Mouse (Mus musculus): ENCODE data around the gene Dgkg.

Dgkg gene

DNA sequence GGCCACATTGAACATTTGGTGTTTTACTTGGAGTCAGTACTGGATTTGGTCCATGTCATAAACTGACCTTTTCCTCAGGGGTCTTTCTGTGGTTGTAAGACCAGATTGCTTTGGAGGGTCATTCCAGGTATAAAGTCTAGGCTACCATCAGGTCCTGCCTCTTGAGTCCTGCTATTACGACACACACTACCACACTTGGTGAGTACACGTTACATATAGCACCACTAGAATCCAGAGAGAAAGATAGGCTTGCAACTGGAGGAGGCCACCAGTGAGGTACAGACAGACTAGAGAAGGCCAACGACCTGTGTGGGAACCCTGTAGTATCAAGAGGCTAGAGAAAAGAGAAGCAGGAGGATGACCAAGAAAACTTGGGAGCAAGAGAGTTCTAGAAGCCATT, 157.6 kb downstream of the Dgkg start:
- DNase-seq (ENCODE audit: low spot score): no peak

DNA sequence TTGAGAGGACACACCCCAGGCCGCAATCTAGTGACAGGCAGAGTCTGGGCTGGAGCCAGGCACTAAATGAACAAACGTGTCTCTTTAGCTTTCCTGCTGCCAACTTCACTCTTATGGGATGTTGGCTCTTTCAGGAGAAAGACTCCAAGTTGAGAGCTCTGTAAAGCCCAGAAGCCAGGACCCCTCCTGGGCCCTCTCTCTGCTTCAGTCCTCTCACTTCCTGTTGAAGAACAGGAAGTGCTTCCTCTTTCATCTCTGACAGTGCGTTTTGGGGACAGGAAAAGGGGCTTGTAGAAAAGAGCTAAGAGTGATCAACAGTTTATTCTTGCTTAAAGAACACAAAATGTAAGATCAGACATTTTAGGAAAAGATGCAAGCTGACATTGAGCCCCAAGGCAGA, 159.0 kb downstream of the Dgkg start:
- DNase-seq (ENCODE audit: low spot score): no peak

DNA sequence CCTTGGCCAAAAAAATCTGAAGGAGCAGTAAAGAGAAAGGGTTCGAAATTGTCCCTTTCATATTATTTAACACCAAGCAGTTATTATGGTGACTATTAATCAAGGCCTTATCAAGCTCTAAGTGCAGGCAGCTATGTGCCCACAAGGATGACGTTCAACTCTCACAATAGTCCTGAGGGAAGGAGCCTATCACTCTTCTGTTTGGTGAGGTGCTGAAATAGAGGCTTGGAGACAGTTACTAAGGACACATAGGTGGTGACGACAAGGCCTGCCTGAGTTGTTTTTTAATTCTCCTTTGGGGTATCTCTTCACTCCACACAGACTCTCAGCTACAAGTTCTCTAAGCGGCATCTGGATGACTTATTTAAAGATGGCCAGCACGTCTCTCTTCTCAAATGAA, 161.8 kb downstream of the Dgkg start:
- no peak for DNase-seq (ENCODE audit: low spot score)

DNA sequence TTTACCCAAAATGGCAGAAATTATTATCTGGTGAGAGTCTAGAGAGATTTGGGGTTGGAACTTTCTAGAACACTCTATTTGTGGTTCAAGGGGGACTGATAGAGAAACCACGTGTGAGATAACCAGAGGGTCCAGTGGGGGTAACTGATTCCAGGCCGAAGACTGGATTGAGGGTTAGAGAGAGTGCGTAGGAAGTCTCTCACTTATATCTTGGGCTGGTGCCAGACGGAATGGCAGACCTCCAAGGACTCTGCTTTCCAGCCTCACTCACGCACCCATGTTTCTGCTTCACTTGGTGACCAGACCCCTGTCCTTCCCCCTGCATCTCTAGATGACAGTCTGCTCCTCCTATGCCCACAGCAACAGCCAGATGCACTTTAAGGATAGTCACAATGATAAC, 162.2 kb downstream of the Dgkg start:
- DNase-seq (ENCODE audit: low spot score): peak; percentile 29

DNA sequence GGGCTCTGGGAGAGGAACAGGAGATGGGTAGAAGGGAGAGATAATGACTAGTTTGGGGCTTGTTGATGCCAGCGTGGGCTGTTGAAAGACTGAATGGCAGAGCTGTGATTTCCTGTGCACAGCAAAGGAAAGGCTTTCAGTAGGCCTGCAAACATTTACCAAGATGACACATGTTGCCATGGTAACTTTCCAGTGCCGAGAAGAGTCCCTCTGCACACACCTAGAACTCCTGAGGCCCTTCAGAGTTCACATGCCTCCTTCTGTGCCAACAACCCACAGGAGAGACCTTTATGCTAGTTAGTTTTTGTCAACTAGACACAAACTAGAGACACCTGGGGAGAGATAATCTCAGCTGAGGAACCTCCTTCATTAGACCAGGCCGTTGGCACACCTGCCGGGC, 163.6 kb downstream of the Dgkg start:
- DNase-seq (ENCODE audit: low spot score): no peak

DNA sequence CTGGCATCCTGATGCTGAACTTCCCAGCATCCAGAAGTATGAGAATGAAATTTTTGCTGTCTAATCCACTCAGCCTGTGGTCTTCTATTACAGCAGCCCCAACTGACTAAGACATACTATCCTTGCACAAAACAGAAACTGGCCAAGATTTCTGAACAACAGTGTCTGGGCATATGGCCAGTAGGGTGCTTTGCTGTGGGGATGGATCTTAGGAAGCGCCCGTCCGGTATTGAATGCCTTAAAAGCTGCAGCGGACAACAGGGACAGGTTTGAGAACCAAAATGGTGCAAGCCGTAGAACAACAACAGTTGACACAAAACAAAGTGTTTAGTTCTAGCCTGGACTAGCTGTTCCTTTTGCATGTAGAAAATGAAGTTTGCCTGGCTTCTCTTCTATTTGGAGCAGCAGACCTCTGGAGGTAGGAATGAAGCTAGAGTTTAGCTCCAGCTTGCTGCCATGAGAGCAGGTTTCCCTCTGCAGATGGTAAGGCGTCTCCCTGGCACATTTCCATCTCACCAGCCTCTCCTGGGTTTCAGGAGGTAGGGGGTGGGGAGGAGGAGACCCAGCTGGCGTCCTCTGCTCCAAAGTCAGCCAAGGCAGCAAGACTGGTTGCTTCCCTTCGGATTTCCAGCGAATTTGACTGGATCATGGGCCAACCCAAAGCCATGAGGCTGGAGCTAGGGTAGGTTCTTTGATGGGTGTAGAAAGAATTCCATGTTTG, 165.4 kb downstream of the Dgkg start:
- no peak for DNase-seq (ENCODE audit: low spot score)

DNA sequence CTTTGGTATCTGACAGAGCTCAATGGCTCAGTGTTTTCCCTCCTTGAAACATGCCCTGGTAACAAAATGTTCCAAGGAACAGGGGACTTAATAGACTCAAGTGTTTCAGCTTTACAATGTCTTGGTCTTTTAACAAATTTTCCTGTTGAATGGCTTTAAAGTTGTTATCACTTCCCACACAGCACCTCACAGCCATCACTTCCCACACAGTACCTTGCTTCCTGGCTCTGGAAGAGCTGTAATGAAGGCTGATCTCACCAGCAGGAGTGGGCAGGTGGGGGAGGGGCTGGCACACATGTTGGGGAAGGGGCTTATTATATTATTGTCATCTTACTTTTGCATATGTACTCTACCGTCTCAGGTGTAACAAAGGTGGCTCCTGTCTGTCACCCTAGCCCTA, 173.1 kb downstream of the Dgkg start:
- no peak for DNase-seq (ENCODE audit: low spot score)

DNA sequence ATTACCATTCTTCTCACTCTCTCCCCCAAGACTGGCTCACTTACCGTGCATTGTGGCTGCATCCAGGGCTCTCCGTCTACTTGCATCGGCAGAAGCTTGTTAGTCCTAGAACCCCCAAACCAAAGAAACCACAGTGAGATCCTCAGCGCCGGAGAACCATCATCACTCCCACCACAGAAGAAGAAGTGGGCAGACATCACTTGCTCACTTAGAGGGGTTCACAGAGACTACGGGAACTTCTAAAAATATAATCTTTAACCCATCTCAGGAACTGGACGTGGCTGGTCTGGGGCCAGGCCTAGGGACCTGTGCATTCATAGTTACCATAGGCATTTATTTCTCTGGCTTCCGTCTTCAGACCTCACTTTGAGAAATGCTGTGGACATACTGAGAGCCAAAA, 177.7 kb downstream of the Dgkg start:
- no peak for DNase-seq (ENCODE audit: low spot score)

DNA sequence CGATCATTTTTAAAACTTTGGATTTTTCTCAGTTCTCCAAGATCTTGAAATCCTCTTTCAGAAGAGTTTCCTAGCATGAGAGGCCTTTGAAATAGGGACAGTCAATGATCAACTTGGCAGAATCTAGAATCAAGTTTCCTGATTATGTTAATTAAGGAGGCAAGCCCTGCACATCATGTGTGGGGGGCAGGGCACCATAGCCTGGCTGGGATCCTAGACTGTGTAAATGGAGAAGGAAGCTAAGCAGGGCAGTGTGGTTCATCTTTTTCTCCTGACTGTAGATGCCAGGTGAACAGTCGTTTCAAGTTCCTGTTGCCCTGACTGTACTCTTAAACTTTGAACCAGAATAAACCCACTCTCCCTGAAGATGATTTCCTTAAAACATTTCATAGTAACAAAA, 185.3 kb downstream of the Dgkg start:
- no peak for DNase-seq (ENCODE audit: low spot score)

DNA sequence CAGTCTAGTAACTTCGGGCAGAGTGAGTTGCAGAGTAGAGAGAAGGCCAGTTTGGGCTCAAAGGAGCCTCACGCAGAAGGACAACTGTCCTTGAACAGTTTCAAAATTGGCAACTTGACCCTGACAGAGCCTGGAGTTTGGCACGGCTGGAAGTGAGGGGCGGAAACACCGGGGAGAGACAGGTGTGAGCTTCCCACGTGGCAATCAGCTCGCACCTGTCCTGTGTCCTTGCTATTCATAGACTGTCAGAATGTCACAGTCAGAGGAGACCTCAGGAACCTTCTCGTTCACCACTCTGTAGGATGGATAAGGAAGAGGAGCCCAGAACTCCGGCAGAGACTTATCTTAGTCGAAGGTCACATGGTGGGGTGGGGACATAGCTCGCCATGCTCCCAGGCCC, 187.6 kb downstream of the Dgkg start:
- DNase-seq (ENCODE audit: low spot score): no peak

DNA sequence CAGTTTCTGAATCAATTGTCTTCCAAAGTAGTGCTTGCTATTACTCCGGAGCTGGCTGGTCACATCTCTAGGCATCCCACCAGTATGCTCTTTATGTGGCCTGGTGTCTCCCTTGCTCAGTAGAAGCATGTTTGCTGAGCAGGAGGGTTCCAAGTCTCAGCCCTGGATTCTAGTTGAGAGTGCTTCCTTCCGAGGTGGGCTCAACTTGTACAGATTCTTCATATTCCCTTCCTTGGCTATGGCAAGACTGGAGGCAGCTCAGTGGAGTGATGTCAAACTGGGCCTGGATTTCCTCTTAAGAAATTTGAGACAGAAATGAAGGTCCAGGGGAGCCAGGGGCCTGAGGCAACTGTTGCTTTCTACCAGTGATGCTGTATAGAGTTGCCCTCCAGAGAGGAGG, 189.9 kb downstream of the Dgkg start:
- DNase-seq (ENCODE audit: low spot score): no peak

DNA sequence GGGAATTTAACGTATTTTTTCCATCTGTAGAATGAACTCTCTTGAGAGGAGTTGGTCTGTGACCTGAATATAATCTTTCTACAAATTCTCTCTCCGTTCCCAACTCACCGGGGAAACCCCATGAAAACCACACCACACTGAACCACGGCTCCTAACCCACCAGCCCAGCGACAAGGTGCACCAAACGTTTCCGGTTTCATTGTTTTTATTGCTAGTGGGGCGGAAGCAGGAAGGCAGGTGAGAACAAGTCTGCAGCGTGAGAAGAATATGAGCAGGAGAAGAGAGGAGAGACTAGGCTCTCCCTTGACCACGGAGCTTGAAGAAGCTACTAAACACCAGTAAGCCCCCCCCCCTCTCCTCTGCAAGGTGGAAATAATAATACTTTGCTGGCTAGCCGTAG, 190.6 kb downstream of the Dgkg start:
- no peak for DNase-seq (ENCODE audit: low spot score)

DNA sequence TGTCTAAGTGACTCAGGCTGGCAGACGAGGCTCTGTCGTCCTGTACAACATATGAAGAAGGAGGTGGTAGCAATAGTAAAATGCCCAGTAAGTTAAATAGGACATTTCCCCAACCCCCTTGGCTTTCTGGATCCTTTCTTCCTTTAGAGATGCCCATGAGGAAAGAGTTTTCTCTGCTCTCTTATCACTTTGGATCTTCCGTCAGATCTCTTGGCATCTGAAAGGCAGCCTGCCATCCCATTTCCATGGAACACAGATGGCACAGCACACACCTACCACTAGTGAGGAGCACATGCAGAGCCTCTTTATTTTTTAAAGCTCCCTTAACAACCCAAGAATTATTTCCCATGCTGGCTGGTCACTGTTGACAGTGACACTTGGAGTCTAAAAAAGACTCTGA, 194.8 kb downstream of the Dgkg start:
- no peak for DNase-seq (ENCODE audit: low spot score)

DNA sequence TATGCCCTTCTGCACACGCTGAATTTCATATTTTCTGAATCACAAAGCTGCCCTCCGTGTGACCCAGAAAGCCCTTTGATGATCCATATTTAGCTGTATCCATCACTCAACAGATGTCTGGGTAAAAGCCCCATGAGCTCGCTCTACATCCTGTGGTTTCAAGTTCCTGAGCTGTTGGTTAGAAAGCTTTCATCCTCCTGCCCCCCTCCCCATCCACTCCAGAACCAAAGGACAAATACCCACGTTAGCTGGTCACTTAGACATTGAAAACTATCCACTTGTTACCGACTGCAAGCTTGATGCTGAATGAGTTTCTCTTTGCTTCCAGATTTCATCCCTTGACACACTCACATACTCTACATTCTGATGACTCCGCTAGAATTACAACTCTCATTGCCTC, 195.3 kb downstream of the Dgkg start:
- no peak for DNase-seq (ENCODE audit: low spot score)

DNA sequence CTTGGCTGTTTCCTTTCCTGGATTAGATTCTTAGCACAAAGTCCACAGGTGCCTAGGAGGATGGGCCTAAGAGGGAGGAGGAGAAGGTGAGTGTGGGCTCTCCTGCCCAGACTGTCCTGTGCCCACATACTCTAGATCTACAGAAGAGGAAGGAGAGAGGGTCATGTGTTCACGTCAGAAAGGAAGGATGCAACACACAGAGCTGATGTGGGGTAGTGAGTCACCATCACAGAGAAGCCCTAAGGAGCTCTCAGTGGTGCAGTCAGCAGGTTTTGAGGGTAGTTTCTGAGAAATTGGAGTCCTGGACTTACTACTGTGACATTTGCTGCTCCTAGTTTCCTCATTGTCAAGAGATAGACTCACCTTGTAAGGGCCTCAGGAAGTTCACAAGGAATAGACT, 196.1 kb downstream of the Dgkg start:
- DNase-seq (ENCODE audit: low spot score): no peak

DNA sequence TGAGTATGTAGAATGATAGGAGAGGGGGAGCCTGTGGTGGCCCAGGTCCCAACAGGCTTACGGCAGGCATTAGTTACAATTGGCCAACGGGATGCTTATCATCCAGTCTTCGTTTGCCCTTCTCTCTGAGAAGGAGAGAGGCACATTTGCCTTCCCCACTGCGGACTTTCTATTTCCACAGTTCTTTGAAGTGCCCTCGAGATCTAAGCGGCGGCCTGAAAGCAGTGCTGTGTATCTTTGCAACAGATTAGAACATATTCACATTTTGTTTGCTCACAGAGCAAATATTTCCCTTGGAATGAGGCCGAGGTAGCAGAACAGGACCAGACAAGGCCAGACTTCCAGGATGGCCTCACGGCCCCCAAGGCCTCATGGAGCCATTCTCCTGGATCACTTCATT, 204.9 kb downstream of the Dgkg start:
- DNase-seq (ENCODE audit: low spot score): no peak

DNA sequence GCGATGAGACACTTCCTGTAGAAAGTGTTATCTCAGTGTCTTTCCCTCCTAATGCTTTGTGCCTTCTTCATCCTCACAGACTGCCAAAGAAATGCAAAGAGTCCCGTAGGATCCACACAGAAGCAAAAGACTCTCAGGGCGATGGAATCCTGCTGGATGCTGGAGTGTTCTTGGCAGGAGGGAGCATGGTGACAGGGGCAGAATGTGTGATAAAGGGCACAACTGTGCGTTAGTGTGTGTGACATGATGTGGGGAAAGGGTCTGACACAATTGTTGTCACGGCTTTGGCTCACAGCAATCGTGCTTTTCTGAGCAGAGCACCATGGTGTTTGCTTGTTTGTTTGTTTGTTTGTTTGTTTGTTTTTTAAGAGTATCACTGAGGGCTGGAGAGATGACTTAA, 208.9 kb downstream of the Dgkg start:
- DNase-seq (ENCODE audit: low spot score): no peak

DNA sequence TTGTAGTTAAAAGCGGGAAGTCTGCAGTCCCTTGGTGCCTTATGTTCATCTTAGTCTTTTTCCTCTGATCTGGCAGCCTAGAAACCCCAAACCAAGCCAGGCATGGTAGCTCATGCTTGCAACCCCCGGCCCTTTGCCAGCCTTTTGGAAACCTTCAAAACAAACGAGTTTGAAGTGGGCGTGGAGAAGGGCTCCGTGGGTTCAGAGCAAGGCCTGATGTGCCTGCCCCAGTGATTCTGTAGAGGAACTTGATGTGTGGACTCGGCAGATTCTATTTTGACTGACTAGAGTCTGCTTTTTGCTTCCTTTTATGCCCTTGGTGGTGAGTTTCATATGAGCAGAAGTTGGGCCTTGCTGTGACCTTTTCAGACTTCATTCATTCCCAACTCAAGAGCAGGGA, 212.2 kb downstream of the Dgkg start:
- no peak for DNase-seq (ENCODE audit: low spot score)

DNA sequence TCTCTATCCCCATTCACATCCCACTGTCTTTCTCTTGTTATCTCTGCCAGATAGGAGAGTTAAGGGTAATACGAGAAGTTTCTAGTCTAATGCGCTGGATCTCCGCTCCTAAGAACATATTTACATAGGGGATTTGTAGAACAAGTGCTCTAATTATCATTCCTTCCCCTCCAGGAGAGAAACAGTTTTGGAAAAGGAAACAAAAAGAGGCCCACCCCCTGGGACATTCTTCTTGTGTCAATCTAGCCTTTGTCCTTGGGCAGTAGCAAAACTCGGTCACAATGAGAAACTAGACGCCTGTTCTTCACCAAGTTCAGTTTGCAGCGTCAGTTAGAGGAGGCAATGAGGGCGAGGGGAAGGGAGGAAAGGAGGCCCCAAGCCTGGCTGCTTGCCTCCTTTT, 214.8 kb downstream of the Dgkg start:
- DNase-seq (ENCODE audit: low spot score): no peak

DNA sequence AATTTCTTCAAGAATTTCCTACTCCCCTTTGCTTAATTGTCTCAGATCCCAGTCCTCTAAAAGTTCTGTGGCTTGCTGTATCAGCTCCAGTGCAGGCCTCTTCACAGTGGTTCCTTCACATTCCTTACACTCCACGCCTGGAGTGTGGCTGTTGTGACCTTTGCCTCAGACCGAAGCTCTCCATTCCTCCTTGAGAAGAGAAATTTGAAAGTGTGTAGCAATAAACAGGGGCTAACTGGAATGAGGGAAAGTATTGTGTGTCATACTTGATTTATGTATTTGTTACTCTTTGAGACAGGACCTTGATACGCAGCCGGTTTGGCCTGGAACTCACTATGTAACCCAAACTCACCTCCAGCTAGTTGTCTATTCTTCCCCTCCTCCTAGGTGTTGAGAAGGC, 215.7 kb downstream of the Dgkg start:
- no peak for DNase-seq (ENCODE audit: low spot score)

DNA sequence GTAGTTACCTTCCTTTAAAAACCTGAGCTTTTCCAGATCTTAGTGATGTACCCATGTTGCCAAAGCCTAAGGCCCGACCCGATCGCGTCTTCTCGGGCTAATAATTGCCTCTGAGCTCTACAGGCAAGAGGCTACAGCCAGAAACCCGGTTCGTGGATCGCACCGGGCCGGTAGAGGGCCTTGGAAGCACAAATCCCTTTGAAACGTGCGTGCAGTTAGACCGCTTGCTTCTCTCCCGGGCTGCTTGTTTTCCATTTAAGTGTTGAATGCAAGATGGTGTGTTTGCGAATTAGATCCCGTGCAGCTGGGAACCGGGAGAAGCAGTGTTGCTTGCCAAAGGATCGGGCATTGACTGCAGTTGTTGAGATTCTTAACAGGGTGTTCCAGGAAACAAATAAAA, 216.8 kb downstream of the Dgkg start:
- DNase-seq (ENCODE audit: low spot score): peak; percentile 76

DNA sequence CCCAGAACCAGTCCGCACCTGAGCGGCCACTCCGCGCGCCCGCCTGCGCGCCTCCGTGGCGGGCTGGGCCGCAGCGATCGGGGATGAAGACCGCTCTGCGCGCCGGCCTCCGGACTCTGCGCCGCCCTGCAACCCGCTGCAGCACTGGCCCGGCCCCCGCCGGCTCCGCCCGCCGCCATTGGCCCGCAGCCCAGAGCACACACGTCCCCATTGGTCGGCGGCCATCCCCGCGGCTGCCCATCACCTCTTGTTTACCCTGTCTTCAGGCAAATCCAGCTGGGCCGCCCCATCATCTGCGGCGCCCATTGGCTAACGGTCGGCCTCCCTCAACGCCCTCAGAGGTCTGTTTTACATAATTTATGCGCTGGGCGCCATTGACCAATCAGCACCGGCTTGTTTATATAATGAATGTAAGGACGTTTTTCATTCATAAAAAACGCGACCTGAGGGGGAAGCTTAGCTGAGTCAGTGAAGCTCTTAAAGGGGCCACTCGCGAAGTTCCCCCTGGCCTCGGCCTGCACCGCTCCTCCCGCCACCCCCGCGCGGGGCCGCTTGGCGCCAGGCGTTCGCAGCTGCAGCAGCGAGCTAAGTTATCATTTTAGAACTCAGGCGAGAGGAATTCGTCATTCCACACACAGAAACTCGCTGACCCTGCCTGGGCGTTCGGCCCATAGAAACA, 217.4 kb downstream of the Dgkg start, which contains the start of gene Etv5:
Etv5 (minus strand) TSS at position 221 of the 679 bp plus-strand sequence.
- peak; percentile 98 for DNase-seq (ENCODE audit: low spot score)

DNA sequence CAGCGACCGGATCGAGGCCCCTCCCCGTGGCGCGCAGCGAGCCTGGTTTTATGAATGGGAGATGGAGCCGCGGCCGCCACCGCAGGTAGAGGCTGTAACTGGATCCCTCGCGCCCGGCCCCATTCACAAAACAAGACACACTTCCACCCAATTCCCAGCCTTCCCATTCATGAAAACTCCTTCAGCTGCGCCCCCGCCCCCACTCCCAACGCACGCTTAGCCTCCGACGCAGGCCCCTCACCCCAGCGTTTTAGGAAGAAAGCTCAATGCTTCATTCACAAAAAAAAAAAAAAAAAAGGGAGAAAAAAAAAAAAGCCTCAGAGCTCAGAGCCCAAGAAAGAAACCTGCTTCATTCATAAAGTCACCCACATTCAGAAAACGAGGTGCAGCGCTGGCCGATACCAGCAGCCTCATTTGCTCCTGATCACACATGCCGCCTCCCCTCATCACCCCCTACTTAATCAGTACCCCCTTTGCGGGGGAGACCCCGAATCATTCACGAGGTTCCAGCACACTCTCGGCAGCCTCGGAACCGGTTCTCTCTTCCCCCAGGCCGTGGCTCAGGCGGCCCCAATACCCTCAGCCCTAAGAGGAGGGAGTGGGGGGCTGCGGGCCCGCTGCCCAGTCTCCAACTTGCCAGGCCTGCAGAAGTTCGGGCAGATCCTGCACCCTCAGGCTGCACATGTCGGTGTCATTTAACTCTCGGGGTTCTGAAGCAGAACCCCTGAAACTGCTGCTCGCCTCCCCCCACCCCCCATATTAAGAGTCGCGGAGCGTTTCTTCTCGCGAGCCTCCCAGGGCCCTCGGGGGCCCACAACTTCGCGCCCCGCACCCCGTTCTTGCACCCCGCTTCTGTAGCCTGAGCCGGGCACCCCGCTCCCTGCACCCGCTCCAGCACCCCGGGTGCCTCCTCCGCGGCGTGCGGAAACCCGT, 218.3 kb downstream of the Dgkg start:
- DNase-seq (ENCODE audit: low spot score): peak; percentile 79
